Mouse (Mus musculus) forebrain, embryonic 10.5 days (tissue): ENCODE results near the gene Gm9918. TPM values are rescaled to one million over a fixed set of nuclear protein-coding genes. Genes with fewer than 3 reads are reported as not detected.
"Not testable (repeated sequence)": the region's sequence is repeated elsewhere in the genome, so short reads cannot be mapped to it uniquely, and the experiment has no call there.

ENCODE experiments used
- DNase-seq: peaks from one replicate; pipeline ENCODE4 v3.0.0-alpha.2; 2017; ENCODE audit warnings: low spot score; ENCODE audit errors: extremely low spot score
- H3K27ac ChIP-seq: fragments of 300-500 bp; sonication (generic); 2 replicates; pipeline ENCODE4 v1.5.1; 2016; ENCODE audit warnings: mild to moderate bottlenecking
- H3K27me3 ChIP-seq: fragments of 300-500 bp; sonication (generic); 2 replicates; pipeline ENCODE4 v1.6.1; 2016; ENCODE audit warnings: mild to moderate bottlenecking; ENCODE audit not compliant: poor library complexity, severe bottlenecking
- H3K36me3 ChIP-seq: fragments of 300-500 bp; sonication (generic); replicated peaks from 2 replicates; pipeline ENCODE4 v1.6.1; 2016; ENCODE audit warnings: mild to moderate bottlenecking, moderate library complexity
- H3K4me1 ChIP-seq: fragments of 300-500 bp; sonication (generic); 2 replicates; pipeline ENCODE4 v1.6.1; 2016
- H3K4me3 ChIP-seq: fragments of 300-500 bp; sonication (generic); 2 replicates; pipeline ENCODE4 v1.5.1; 2016; ENCODE audit warnings: mild to moderate bottlenecking, moderate library complexity
- H3K9me3 ChIP-seq: fragments of 300-500 bp; sonication (generic); 2 replicates; pipeline ENCODE4 v1.6.1; 2016; ENCODE audit warnings: mild to moderate bottlenecking, moderate library complexity
- WGBS: fragments of 180-500 bp; shearing (Covaris S2); methylation state at CpG from one replicate; pipeline ENCODE4 v1.1.7; 2016; 5-methylcytosine and 5-hydroxymethylcytosine counted together
- polyA plus RNA-seq: library from polyadenylated mRNA; unstranded; fragments of >200 nt; fragmentation: Nextera tagmentation; extraction: Ambion mirVana; gene quantifications from 2 replicates; pipeline ENCODE4 v1.2.1, GENCODE M21; 2016

Gene Gm9918
- polyA plus RNA-seq: 0.48 and 0.76 TPM in 2 replicates

DNA sequence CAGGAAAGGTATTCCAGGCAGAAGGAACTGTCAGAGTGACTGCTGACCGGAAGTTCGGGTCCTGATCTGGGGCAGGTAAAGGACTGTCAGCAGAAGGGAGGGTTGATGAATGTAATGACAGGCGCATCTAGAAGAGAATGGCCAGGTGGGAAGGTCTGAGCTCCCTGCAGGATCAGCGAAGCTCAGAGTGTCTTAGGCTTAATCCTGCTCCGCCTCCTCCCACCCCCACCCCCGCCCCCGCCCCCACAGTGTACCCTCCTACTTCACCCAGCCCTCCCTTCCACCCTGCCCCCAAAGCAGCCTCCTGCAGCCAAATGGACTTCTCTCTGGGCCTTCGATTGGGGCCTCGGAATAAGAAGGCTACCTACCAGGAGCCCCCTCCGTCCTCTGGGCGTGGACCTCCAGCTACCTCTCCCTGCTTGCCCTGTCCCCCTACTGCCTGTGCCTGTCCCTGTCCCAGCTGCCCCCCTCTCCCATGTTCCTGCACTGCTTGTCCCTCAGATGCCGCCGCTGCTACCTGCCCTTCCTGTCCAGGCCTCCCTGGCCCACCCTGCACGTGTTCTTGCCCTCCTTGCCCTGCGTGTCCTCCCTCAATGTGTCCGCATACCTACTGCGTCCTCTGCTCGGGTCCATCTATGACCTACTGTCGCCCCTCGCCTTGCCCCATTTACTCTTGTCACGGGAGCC is at the start of gene Gm9918:
TSS of gene Gm9918 (plus strand) at position 290 of the 687 bp plus-strand sequence.
- peak within 1 kb of the TSS; percentile 39 for H3K4me3 ChIP-seq
- DNase-seq: peak; percentile 31
- peaks cover 18% of the 10 kb centered on the region for H3K4me1 ChIP-seq
- WGBS: 6% methylated on average over 21 of the region's 21 CpGs
- no peaks in the 10 kb centered on the region for H3K36me3 ChIP-seq
- H3K9me3 ChIP-seq: no peaks in the 10 kb centered on the region
- peak within 1 kb of the TSS; percentile 72 for H3K27ac ChIP-seq
- H3K27me3 ChIP-seq: peaks cover 22% of the 10 kb centered on the region

DNA sequence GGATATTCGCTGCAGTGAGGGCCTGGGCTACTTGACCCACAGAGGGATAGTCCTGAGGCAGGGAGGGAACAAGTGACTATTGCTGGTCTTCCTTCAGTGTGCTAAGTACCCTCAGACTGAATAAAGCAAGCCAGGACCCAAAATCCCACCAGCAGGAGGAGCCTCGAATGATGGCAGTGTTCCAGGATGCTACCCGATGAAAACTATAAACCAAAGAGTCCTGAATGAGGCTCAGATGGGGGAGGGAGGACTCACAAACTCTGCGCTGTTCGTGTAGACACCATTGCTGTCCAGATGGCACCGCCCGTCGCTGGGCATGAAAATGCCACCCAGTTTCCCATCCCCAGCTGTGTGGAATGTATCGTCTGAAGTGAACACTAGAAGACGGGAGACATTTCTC is 48.0 kb upstream of the Gm9918 start:
- H3K4me1 ChIP-seq: peaks cover 19% of the 10 kb centered on the region
- WGBS: 72% methylated on average over 10 of the region's 10 CpGs
- peaks cover 45% of the 10 kb centered on the region for H3K27me3 ChIP-seq
- H3K27ac ChIP-seq: no peak overlapping the region
- H3K36me3 ChIP-seq: peaks cover 6% of the 10 kb centered on the region
- no peak for DNase-seq
- no peaks in the 10 kb centered on the region for H3K9me3 ChIP-seq
- no peak overlapping the region for H3K4me3 ChIP-seq

DNA sequence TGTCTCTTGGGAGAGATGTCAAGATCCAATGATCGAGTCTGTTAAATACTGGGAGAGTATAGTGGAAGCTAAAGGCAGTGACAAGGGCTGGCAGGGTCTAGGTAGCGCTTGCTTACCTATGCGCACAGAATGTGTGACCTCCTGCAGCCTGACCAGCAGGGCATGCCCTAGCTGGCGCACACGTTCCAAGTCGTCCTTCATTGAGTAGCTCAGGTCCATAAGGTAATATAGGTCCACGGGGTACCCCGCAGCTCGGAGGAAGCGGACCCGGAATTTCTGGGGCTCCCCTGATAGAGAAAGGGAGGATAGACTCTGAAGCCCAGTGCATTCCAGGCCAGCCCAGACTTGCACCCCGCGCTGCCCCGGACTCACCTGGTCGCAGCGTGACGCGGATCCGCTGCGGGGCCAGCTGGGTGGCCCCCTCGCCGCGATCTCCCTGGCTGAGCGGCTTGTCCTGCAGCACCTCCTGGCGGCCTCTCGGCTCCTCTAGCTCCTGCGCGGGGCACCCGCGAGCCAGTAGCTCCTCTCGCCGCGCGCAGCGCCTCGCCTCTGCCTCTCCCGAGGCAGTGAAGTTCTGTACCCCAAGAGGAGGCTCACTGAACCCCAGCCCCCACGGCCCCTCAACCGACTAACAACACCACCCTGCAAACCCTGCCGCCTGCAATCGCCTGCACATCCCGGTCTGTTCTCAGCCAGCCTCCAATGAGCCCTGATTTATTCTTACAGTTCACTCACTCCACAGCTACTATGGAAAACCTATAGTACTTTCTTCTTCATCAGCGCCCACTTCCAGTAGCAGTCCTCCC is 46.0 kb upstream of the Gm9918 start:
- no peaks in the 10 kb centered on the region for H3K36me3 ChIP-seq
- H3K9me3 ChIP-seq: no peaks in the 10 kb centered on the region
- H3K27ac ChIP-seq: peak overlapping the region; percentile 71
- H3K4me3 ChIP-seq: peak overlapping the region; percentile 51
- WGBS: 3% methylated on average over 43 of the region's 43 CpGs
- peaks cover 19% of the 10 kb centered on the region for H3K4me1 ChIP-seq
- peaks cover 45% of the 10 kb centered on the region for H3K27me3 ChIP-seq
- peak; percentile 80 for DNase-seq

DNA sequence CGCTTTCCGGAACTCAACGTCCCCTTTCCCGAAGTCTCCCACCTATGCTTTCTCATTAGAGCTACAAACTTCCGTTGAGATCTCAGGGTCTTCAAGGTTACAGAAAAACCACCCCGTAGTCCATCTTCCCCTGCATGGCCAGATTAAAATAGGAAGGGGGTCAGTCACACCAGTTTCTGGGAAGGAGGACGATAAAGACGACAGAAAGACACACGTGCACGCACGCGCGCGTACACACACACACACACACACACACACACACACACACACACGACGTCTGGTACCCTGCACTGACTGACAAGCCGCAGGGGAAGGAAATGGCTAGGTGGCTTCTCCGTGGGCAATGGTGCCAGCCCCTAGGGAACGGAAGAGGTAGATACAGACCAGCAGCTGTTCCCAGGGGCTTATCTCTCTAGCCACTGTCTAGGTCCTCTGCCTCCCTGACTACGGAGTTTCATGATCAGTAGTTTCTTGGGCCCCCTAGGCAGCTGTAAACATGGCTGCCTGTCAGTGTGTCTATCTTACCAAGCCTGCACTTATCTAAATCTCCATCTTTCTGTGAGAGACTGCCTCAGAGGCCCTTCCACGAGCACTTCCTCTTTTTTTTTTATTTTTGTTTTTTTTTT is 45.3 kb upstream of the Gm9918 start:
- 20% methylated on average over 21 of the region's 21 CpGs for WGBS
- Histone ChIP-seq H3K27ac (peak overlapping the region; percentile 71), H3K4me1 (peaks cover 19% of the 10 kb centered on the region), H3K9me3 (no peaks in the 10 kb centered on the region), H3K4me3 (peak overlapping the region; percentile 51), H3K27me3 (peaks cover 45% of the 10 kb centered on the region), H3K36me3 (no peaks in the 10 kb centered on the region)
- no peak for DNase-seq

DNA sequence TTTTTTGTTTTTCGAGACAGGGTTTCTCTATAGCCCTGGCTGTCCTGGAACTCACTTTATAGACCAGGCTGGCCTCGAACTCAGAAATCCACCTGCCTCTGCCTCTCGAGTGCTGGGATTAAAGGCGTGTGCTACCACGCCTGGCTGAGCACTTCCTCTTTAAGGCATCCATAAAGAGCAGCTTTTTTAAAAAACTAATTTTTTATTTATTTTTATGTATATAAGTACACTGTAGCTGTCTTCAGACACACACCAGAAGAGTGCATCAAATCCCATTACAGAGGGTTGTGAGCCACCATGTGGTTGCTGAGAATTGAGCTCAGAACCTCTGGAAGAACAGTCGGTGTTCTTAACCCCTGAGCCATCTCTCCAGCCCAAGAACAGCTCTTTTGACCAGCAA is 44.7 kb upstream of the Gm9918 start:
- not testable (repeated sequence) for DNase-seq, H3K27ac ChIP-seq, H3K4me3 ChIP-seq, H3K9me3 ChIP-seq, H3K36me3 ChIP-seq
- peaks cover 45% of the 10 kb centered on the region for H3K27me3 ChIP-seq
- 80% methylated on average over 5 of the region's 6 CpGs for WGBS
- H3K4me1 ChIP-seq: peaks cover 19% of the 10 kb centered on the region

DNA sequence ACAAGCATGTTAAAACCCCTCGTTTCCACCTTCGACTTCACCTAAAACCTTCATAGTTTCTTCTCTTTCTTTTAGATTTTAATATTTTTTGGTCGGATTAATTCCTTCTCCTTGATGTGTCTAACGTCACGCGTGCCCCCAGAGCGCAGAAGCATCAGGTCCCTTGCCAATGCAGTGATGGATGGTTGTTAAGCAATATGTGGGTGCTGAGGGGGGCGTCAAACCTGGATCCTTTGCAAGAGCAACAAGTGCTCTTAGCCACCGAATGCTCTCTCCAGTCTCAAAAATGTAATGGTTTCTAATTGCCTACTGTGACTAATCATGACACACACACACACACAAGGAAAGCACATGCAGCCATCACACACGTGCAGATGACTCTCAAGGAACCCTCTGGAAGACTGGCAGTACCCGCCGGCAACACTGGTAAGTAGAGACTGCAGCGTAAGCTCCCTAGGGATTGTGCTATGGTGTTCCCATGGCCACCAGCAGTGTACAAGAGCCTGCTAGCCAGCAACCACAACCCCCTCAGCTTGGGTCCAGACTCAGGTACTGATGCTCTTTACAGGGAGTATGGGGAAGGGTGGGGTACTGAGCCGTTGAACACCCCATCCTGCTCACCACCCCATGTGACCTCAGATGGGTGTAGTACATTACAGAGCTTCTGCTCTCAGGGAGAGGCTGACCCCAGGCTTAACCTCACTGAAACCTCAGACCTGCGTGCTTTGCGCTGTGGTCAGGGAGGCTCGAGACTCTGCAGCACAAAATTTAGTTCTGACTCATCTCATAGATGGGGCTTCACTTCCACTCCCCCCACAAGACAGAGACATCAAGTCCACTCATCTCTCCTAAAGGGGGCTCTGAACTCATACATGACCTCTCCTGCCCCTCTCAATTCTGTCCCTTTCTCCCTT is 39.7 kb upstream of the Gm9918 start:
- 83% methylated on average over 17 of the region's 17 CpGs for WGBS

DNA sequence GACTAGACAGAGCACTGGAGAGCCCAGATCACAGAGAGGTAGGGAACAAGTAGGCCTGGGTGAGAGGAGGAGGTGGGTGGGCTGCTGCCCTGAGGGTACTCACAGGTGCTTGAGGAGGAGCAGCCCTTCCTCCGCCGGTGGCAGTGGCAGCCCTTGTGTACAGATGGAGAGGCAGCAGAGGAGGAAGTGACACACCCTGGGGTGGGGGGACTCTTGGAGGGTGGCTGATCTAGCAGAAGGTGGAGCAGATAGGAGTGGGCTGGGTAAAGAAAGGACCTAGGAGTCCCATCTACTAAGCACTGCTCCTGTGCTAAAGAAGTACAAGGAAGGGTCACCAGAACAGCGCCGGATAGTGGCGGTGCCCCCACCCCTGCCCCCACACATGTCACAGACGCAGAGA is 38.6 kb upstream of the Gm9918 start, which contains the start of gene Itgb7:
TSS of gene Itgb7 (minus strand) at position 197 of the 400 bp plus-strand sequence.
- WGBS: 63% methylated on average over 6 of the region's 6 CpGs
- Histone ChIP-seq H3K36me3 (peaks cover 15% of the 10 kb centered on the region; the same call in 1 of the 2 replicates), H3K4me1 (peaks cover 37% of the 10 kb centered on the region), H3K27me3 (no peaks in the 10 kb centered on the region), H3K9me3 (no peaks in the 10 kb centered on the region), H3K27ac (no peak within 1 kb of the TSS), H3K4me3 (no peak within 1 kb of the TSS)
- DNase-seq: no peak

More for the DNA sequence above, 39.7 kb upstream of the Gm9918 start:
- peaks cover 31% of the 10 kb centered on the region for H3K4me1 ChIP-seq
- H3K36me3 ChIP-seq: peaks cover 9% of the 10 kb centered on the region; the same call in 1 of the 2 replicates
- DNase-seq: no peak
- H3K27ac ChIP-seq: no peak overlapping the region
- H3K9me3 ChIP-seq: no peaks in the 10 kb centered on the region
- no peak overlapping the region for H3K4me3 ChIP-seq
- H3K27me3 ChIP-seq: peaks cover 6% of the 10 kb centered on the region

DNA sequence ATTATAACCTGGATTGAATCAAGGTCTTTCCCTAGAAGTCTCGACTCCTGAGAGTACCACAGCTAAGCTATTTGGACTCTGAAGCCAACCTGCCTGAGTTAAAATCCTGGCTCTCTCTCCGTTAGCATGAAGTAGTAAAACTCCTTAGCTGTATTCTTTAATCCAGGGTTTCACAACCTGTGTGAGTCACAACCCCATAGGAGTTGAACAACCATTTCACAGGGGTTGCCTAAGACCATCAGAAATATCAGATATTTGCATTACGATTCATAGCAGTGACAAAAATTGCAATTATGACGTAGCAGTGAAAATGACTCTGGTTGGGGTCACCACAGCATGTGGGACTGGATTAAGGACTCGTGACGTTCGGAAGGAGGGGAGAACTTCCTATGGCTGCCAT is 37.6 kb upstream of the Gm9918 start:
- Histone ChIP-seq H3K4me3 (no peak overlapping the region), H3K27me3 (no peaks in the 10 kb centered on the region), H3K9me3 (no peaks in the 10 kb centered on the region), H3K27ac (no peak overlapping the region), H3K36me3 (peaks cover 16% of the 10 kb centered on the region; the same call in 1 of the 2 replicates), H3K4me1 (peaks cover 37% of the 10 kb centered on the region)
- DNase-seq: no peak
- 88% methylated on average over 7 of the region's 7 CpGs for WGBS

DNA sequence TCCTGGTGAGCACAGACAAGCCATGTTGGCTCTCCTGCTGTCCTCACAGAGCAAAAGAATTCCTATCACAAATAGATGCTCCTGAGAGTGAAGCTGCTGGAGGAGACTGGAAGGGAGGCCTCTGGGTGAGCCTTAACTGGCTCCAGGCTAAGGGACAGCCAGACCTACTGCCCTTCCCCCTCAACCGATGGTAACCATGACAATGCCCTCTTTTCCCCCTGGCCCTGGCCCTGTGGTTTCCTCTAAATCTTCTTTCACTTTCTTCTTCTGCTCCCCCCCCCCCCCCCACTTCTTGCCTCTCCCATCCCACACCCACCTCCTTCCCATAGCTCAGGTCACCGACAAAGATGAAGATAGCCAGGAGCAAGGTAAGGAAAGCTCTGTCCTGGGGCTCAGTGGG is 36.5 kb upstream of the Gm9918 start:
- Histone ChIP-seq H3K27ac (peak overlapping the region; percentile 6; the same call in 1 of the 2 replicates), H3K4me1 (peaks cover 37% of the 10 kb centered on the region), H3K36me3 (peaks cover 21% of the 10 kb centered on the region; the same call in 1 of the 2 replicates)

DNA sequence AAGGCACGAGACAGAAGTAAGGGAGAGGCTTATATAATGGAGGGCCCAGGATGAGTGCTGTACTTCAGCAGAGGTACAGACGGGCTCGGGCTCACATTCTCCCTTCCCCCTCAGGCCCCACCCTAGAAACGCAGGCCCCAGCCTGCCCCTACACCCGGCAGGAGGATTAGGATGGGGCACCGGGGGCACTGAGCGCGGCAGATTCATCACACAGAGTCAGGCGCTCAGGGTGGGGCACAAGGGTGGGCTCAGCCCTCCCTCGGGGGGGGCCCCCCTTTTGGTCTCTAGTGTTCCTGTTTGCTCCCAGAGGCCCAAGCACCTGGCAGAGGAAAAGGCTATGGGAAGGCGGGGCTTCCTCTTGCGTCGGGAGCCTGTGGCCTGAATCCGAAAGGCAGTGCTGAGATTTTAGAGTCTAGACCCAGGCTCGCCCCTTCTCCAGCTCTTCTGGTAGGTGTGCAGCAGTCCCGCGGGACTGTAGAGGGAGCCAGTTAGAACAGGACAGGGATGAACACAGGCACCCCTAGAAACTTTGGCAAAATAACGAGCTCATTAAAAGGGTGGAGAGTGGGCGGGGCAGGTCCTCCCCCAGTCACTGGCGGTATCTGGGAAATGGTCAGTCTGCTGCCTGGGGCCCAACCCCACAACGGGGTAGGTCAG is 34.9 kb upstream of the Gm9918 start:
- Histone ChIP-seq H3K4me1 (peaks cover 47% of the 10 kb centered on the region), H3K27me3 (peaks cover 11% of the 10 kb centered on the region), H3K27ac (peak overlapping the region; percentile 84), H3K36me3 (peaks cover 29% of the 10 kb centered on the region), H3K4me3 (peak overlapping the region; percentile 41), H3K9me3 (no peaks in the 10 kb centered on the region)
- WGBS: 28% methylated on average over 21 of the region's 21 CpGs
- no peak for DNase-seq

More for the DNA sequence above, 36.5 kb upstream of the Gm9918 start:
- DNase-seq: no peak
- WGBS: 28% methylated on average over 2 of the region's 2 CpGs
- no peaks in the 10 kb centered on the region for H3K27me3 ChIP-seq
- no peak overlapping the region for H3K4me3 ChIP-seq
- no peaks in the 10 kb centered on the region for H3K9me3 ChIP-seq

DNA sequence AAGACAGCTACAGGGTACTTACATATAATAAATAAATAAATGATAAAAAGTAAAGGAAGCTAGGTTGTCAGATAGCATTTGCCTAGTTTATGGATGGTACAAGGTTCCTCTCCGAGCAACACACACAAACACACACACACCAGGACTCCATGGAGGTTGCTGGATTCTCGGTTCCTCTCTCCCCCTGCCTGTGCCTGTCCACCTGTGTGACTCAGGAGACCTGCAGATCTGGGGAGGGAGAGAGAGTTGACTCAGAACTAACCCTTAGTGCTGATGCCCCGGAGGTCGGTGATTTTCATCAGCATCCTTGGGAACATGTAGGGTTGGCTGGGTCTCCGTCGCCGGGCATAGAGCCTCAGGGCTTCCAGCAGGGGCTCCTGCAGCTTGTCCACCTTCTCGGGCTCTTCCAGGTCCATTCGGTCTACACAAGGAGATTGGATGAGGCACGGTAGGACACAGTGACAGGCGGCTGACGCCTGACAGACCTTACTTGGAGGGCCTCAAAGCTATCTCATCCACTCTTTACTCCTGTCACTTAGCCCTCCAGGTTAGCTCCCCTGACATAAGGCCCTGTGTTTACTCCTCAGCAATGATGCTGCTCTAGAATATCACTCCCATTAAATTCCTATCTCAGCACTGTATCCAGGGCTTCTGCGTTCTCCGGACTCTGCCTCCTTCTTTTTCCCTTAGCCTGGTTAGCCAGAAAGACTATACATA is 31.7 kb upstream of the Gm9918 start:
- H3K27me3 ChIP-seq: peaks cover 43% of the 10 kb centered on the region
- H3K4me1 ChIP-seq: peaks cover 57% of the 10 kb centered on the region
- H3K9me3 ChIP-seq: no peaks in the 10 kb centered on the region
- WGBS: 93% methylated on average over 14 of the region's 14 CpGs
- no peak for DNase-seq
- H3K27ac ChIP-seq: no peak overlapping the region
- H3K36me3 ChIP-seq: peaks cover 33% of the 10 kb centered on the region
- no peak overlapping the region for H3K4me3 ChIP-seq
